Mouse (Mus musculus) intestine, postnatal 0 days (tissue): ENCODE measurements around the gene Pck2. TPM values are rescaled to one million over a fixed set of nuclear protein-coding genes. Genes with fewer than 3 reads are reported as not detected.

Source experiments
- ATAC-seq: fragments of 200-750 bp; cut with Nextera tagmentation; 2 replicates; pipeline ENCODE4 v1.8.0; 2017; ENCODE audit warnings: mild to moderate bottlenecking, moderate TSS enrichment, moderate library complexity
- H3K27ac ChIP-seq: fragments of 300-500 bp; sonication (generic); 2 replicates; pipeline ENCODE4 v1.5.1; 2014; ENCODE audit warnings: mild to moderate bottlenecking, low read depth, low read length, moderate library complexity
- H3K27me3 ChIP-seq: fragments of 300-500 bp; sonication (generic); replicated peaks from 2 replicates; pipeline ENCODE4 v1.6.1; 2014; ENCODE audit warnings: low read length, mixed read lengths; ENCODE audit not compliant: control insufficient read depth, insufficient read depth
- H3K36me3 ChIP-seq: fragments of 300-500 bp; sonication (generic); 2 replicates; pipeline ENCODE4 v1.6.1; 2014; ENCODE audit warnings: mild to moderate bottlenecking, moderate library complexity; ENCODE audit not compliant: control insufficient read depth, insufficient read depth
- H3K4me1 ChIP-seq: fragments of 300-500 bp; sonication (generic); replicated peaks from 2 replicates; pipeline ENCODE4 v1.6.1; 2014; ENCODE audit warnings: antibody characterized with exemption, low read length, mixed read lengths; ENCODE audit not compliant: control insufficient read depth, insufficient read depth
- H3K4me2 ChIP-seq: fragments of 300-500 bp; sonication (generic); replicated peaks from 2 replicates; pipeline ENCODE4 v1.6.1; 2014; ENCODE audit warnings: low read depth, mild to moderate bottlenecking, moderate library complexity
- H3K4me3 ChIP-seq: fragments of 300-500 bp; sonication (generic); 2 replicates; pipeline ENCODE4 v1.5.1; 2014; ENCODE audit warnings: low read depth, low read length
- H3K9ac ChIP-seq: fragments of 300-500 bp; sonication (generic); 2 replicates; pipeline ENCODE4 v1.6.1; 2014; ENCODE audit warnings: mild to moderate bottlenecking, low read depth, low read length
- H3K9me3 ChIP-seq: fragments of 300-500 bp; sonication (generic); 2 replicates; pipeline ENCODE4 v1.6.1; 2016; ENCODE audit warnings: mixed run types; ENCODE audit not compliant: control insufficient read depth
- CTCF ChIP-seq: sonication (generic); IDR thresholded peaks from 2 replicates; pipeline ENCODE4 v1.5.1; 2016; ENCODE audit warnings: low read depth, mild to moderate bottlenecking, control low read depth, antibody characterized with exemption, moderate library complexity
- WGBS: fragments of 180-500 bp; shearing (Covaris S2); extraction: QIAGEN DNeasy Blood & Tissue Kit; methylation state at CpG from one replicate; pipeline ENCODE4 v1.1.7; 2014; 5-methylcytosine and 5-hydroxymethylcytosine counted together
- polyA plus RNA-seq: library from polyadenylated mRNA; unstranded; fragments of >200 nt; fragmentation: Nextera tagmentation; extraction: Ambion mirVana; gene quantifications from 2 replicates; pipeline ENCODE4 v1.2.1, GENCODE M21; 2015

Gene Pck2
- polyA plus RNA-seq, 1 experiment from 2014 or later = 17.6 TPM

GRCm38 (mm10) chr14:55581981-55582681, 42.1 kb downstream of the Pck2 start:
- no peaks in the 10 kb centered on the region for H3K9me3 ChIP-seq
- ATAC-seq = no peak
- 62% methylated on average over 9 of the region's 9 CpGs for WGBS
- H3K4me1 ChIP-seq = 0 out of 2 replicates have a peak, but pooled peaks cover 4% of the 10 kb centered on the region
- peak; percentile 61 for TF ChIP-seq CTCF
- no peak overlapping the region for H3K9ac ChIP-seq
- H3K4me3 ChIP-seq = no peak overlapping the region
- H3K27ac ChIP-seq = no peak overlapping the region
- no peak overlapping the region for H3K4me2 ChIP-seq
- H3K36me3 ChIP-seq = peaks cover 24% of the 10 kb centered on the region; the same call in 1 of the 2 replicates
- no peaks in the 10 kb centered on the region for H3K27me3 ChIP-seq

- 46% methylated on average over 5 of the region's 5 CpGs for WGBS
- Histone ChIP-seq H3K36me3 (peaks cover 41% of the 10 kb centered on the region), H3K4me1 (no peaks in the 10 kb centered on the region), H3K9me3 (no peaks in the 10 kb centered on the region), H3K27ac (no peak overlapping the region), H3K9ac (0 out of 2 replicates have a peak overlapping the region, but pooled peaks have one; percentile 57), H3K4me3 (peak overlapping the region; percentile 59), H3K27me3 (no peaks in the 10 kb centered on the region), H3K4me2 (peak overlapping the region; percentile 86)
- TF ChIP-seq CTCF = no peak
- no peak for ATAC-seq
Observed at GRCm38 (mm10) chr14:55584303-55584701, 44.2 kb downstream of the Pck2 start.

- peak; percentile 83 for ATAC-seq
- TF ChIP-seq CTCF = no peak; the same call in 1 of the 2 replicates
- Histone ChIP-seq H3K27ac (peak within 1 kb of the TSS; percentile 50; the same call in 1 of the 2 replicates), H3K36me3 (peaks cover 42% of the 10 kb centered on the region), H3K27me3 (no peaks in the 10 kb centered on the region), H3K4me2 (peak within 1 kb of the TSS; percentile 86), H3K9me3 (no peaks in the 10 kb centered on the region), H3K4me1 (no peaks in the 10 kb centered on the region), H3K9ac (peak within 1 kb of the TSS; percentile 57), H3K4me3 (peak within 1 kb of the TSS; percentile 59)
- WGBS = 5% methylated on average over 43 of the region's 43 CpGs
Observed at GRCm38 (mm10) chr14:55584702-55585565, 44.9 kb downstream of the Pck2 start, which contains the start of gene Emc9. Emc9 (minus strand) TSS chr14:55585302.

GRCm38 (mm10) chr14:55585566-55585960, 45.5 kb downstream of the Pck2 start:
- Histone ChIP-seq H3K4me3 (peak overlapping the region; percentile 59; the same call in 1 of the 2 replicates), H3K9me3 (no peaks in the 10 kb centered on the region), H3K4me1 (no peaks in the 10 kb centered on the region), H3K4me2 (peak overlapping the region; percentile 86), H3K27ac (peak overlapping the region; percentile 50; the same call in 1 of the 2 replicates), H3K36me3 (peaks cover 37% of the 10 kb centered on the region), H3K9ac (no peak overlapping the region), H3K27me3 (no peaks in the 10 kb centered on the region)
- no peak for TF ChIP-seq CTCF
- 22% methylated on average over 6 of the region's 6 CpGs for WGBS
- ATAC-seq = peak; percentile 77

GRCm38 (mm10) chr14:55586149-55586548, 46.1 kb downstream of the Pck2 start:
- 0 out of 2 replicates have a peak overlapping the region, but pooled peaks have one; percentile 16 for H3K27ac ChIP-seq
- H3K36me3 ChIP-seq = peaks cover 31% of the 10 kb centered on the region
- no peaks in the 10 kb centered on the region for H3K9me3 ChIP-seq
- H3K4me3 ChIP-seq = no peak overlapping the region
- 76% methylated on average over 2 of the region's 2 CpGs for WGBS
- H3K9ac ChIP-seq = no peak overlapping the region
- no peaks in the 10 kb centered on the region for H3K4me1 ChIP-seq
- peak; percentile 39; the same call in 1 of the 2 replicates for TF ChIP-seq CTCF
- H3K4me2 ChIP-seq = no peak overlapping the region
- no peaks in the 10 kb centered on the region for H3K27me3 ChIP-seq
- no peak for ATAC-seq

- Histone ChIP-seq H3K27me3 (no peaks in the 10 kb centered on the region), H3K4me1 (peaks cover 6% of the 10 kb centered on the region; the same call in 1 of the 2 replicates), H3K27ac (no peak overlapping the region), H3K36me3 (peaks cover 23% of the 10 kb centered on the region), H3K9ac (no peak overlapping the region), H3K4me3 (no peak overlapping the region), H3K9me3 (no peaks in the 10 kb centered on the region), H3K4me2 (no peak overlapping the region)
- ATAC-seq = no peak
- TF ChIP-seq CTCF = no peak
- WGBS = 91% methylated on average over 5 of the region's 5 CpGs
Observed at GRCm38 (mm10) chr14:55589271-55589670, 49.2 kb downstream of the Pck2 start.
